Mouse (Mus musculus) c-Kit-positive CD71-positive TER-119-negative erythroid progenitor cells, embryonic 14.5 days (primary cell): Measurements from ENCODE around the gene Gm49353.

Source experiments
- DNase-seq: peaks from one replicate; pipeline ENCODE4 v3.0.0-alpha.2; 2013; ENCODE audit warnings: low read depth

The Gm49353 gene

DNA sequence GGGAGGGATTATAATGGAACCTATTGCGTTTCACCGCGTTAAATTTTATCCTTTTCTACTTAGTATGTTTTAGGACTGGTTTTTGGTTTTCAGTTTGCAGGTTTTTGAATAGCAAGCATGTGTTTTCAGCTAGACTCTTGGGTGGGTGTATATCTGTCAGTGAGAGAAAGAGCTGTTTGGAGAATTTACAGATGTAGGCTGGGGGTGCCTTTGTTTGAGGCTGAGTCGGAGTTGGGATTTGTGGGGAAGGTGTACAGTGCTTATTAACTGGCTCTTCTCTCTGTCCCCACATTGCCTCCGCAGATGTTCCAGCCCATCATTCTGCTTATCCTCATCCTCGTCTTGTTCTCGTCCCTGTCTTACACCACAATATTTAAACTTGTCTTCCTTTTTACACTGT is at the start of gene Gm49353:
Gm49353 (plus strand) TSS at position 313 of the 400 bp plus-strand sequence.
- DNase-seq, result no peak

DNA sequence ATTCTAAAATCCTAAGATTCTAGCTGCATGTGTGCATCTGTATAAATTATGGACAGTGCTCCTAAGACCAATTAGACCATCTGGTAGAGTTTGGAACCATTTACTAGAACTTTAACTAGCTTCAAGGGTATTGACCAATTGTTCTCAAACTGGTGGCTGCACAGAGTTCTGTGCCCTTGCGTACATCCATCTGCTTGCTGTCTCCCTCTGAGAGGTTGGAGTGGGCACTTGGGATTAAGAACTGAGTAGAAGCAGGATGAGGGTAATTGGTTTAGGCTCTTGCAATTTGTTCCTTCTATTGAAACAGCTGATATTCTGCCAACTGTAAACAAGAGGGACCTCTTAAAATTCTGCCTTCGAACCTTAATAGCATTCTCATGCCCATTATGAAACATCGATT is 43.5 kb upstream of the Gm49353 start:
- DNase-seq, result no peak

DNA sequence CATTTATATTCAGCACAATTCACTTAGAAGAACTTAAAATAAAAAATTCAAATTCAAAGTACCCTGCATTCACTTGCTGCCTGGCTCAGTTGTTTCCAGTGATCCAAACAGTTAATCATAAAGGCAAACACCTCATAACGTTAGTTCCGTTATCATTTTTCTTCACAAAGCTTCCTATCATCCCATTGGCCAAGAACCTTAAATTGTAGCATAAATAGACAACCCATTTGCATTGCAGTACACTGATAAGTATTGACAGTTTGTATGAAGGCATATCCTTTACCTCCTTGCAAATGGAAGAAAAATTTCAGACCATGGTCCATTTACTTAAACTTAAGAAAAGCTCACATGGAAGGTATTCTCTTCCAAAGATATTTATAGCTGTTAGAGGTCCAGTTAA is 37.1 kb upstream of the Gm49353 start:
- DNase-seq, result no peak

DNA sequence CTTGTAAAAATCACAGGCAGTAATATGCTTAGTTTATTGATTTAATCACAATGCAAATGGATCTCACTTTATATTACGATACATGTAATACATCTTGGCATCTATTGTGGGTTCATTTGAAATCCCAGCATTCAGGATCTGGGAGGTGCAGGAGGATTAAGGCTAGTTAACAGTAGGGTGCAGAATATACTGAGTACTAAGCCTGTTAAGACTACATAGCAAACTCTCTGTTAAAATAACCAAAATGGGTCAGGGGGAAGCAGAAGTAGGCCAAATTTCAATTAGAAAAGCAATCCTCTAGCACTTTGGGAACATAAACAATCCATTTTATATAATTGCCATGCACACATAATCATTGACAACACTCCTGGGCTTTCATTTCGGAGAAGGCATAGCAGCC is 25.0 kb upstream of the Gm49353 start:
- no peak for DNase-seq

DNA sequence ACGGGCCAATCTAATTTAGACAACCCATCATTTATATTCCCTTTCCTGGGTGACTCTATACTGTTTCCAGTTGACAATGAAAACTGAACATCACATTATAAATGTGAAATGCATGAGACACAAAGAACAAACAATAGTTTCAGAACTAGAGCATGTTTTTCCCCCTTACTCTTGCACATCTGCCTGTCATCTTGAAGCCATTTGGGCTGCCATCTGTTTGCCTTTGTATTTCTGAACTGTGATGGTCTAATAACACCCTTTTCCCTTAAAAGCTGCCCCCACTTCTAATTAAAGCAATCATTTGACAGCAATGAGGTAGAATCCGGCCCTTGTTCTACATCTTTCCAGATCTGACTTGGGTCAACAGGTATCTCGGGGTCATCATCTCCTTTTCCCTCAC is 23.1 kb upstream of the Gm49353 start:
- DNase-seq, result no peak

DNA sequence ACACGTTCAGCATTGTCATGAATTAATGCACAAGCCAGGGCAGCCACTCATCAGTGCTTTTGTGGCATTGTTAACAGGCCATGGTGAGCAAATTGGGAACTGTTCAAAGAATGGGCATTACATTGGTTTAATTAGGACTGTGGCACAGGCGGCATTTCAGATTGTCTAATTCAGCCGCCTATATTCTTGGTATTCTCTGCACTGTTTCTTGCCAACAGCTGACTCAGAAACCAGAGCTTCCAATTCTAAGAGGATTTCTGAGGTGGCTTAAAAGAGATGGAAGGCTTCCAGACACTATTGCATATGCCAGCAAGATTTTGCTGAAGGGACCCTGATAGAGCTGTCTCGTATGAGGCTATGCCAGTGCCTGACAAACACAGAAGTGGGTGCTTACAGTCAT is 21.9 kb upstream of the Gm49353 start:
- no peak for DNase-seq

DNA sequence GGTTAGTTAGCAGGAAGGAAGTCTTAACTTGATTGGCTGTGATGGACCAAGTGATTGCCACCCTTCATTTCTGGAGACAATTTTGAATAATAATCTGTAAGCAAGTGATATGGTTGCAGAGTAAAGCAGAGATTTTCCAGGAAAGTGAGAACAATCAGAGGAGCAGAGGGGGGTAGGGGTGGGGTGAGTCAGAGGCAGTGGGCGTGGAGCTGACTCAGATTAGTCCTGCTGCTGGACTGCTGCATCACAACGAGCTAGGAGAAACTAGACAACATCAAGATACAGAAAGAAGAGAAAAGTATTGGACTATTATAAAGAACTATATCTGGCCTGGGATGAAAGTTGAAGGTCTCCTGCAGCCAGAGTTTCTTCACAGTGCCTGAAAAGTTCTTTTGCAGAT is 20.8 kb upstream of the Gm49353 start:
- DNase-seq, result no peak

DNA sequence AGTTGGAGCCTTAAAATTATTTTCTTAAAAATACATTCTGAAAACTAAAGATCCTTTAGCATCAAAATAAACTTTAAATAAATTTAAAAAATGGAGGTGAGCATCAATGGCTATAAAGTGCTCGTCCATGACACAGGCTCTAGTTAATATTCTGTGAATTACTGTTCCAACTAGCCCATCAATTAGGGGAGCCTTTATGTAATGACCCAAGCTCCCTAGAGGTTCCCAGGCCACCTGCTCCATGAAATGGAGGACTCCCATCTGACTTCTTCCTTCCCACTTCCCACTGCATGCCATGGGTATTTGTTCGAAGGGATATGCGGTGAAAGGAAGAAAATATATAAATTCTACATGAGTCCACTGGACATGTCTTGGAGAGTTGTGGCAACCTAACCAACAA is 18.5 kb upstream of the Gm49353 start:
- no peak for DNase-seq

DNA sequence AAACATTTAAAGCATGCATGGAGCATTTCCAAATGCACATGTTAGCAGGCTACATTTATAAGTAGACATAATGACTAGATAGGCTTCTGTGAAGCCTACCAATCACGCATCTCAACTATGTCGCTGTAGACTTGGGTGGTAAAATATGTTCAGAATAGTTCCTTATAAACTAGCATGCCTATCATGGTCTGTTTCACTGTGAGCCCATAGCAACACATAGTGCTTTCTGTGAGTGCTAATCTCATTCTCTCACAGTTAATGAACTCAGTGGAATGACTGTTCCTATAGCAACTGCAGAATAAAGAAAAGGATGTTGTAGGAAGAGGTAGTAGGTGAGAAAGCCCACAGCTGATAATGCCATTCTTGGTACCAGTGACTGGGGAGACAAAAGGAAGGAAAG is 17.7 kb upstream of the Gm49353 start:
- no peak for DNase-seq

DNA sequence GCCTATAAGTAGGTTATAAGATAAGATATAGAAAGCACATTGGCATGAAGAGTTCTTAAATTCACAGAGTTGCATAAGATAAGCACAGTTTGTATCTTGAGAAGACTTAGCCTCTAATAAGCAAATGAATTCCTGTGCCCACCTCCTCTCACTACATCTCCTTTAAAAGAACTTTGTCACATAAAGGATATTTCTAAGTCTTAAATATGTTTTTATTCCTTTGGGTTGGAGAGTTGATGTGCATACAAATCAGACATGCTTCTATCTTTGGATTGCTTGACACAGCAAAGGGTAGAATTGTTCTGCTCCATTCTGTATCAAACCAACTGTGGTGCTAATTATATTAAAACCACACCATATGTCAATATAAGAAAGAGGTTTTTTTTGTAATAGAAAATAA is 5.0 kb upstream of the Gm49353 start:
- no peak for DNase-seq

DNA sequence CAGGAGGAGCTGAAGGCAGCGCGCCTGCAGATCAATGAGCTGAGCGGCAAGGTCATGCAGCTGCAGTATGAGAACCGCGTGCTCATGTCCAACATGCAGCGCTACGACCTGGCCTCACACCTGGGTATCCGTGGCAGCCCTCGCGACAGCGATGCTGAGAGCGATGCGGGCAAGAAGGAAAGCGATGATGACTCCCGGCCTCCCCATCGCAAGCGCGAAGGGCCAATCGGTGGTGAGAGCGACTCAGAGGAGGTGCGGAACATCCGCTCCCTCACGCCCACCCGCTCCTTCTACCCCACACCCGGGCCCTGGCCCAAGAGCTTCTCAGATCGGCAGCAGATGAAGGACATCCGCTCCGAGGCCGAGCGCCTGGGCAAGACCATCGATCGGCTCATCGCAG is 1.9 kb upstream of the Gm49353 start:
- DNase-seq, result no peak

DNA sequence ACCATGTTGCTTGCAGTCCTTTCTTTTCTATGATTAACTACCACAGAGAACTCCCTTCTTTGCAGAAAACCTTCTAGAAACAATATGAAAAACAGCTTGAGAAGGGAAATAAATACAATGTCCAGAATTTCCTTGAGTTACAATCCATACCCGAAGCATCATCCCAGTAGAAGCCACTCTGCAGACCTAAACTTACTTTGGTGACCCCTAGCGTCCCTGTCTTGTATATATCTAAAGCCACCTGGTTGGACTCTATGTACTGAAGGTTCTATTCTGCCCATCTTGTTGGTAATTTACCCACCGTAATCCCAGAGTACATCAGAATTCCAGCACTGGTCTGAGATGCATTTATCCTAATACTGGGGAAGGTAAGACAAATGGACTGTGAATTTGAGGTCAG is 1.1 kb downstream of the Gm49353 start:
- no peak for DNase-seq

DNA sequence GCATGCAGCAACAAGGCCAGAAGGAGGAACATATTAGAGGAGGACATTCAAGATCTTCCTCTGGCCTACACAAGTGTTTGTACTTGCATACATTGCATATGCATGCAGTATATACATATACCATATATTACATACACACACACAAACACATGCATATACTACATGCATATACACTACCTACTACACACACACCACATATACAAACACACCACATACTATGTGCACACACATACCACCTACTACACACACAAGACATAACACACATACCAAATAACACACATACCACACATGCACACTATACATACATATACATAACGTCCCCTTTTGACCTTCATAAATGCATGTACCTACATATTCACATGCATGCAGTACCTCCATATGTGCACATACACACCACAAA is 1.9 kb downstream of the Gm49353 start:
- no peak for DNase-seq

DNA sequence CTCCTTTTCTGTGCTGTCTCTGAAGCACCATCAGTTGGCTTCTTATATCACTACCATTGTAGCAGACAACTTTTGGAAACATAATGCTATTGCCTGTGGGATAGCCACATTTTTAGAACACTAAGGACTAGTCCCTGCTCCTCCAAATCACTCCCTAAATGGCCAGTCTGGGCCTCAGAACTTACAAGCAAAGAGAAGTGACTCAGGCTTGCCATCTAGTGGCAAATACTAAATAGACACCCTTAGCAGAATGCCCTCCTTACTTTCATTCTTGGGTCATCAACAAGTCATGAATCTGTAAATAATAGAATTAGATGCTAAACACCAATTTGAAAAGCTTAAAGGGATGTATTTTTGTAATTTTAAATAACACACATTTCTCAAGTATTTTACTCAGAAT is 8.0 kb downstream of the Gm49353 start:
- peak; percentile 4 for DNase-seq

DNA sequence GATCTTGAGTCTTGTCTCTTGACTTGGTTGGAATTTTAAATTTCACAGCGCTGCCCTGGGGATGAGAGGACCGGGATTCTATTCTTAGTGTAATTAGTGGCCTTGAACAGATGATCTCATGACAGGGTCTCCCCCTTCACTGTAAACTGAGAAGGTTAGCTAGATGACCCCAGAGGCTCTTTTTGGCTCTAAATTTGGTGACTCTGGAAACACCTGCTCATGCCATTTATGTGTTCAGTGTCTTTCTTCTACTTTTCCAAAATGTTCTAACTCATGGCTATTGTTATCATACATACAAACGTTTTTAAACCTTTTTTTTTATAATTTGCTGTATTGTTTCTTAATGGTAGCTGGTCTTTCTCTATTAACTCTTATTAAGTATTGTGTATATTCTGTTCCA is 10.0 kb downstream of the Gm49353 start:
- no peak for DNase-seq

DNA sequence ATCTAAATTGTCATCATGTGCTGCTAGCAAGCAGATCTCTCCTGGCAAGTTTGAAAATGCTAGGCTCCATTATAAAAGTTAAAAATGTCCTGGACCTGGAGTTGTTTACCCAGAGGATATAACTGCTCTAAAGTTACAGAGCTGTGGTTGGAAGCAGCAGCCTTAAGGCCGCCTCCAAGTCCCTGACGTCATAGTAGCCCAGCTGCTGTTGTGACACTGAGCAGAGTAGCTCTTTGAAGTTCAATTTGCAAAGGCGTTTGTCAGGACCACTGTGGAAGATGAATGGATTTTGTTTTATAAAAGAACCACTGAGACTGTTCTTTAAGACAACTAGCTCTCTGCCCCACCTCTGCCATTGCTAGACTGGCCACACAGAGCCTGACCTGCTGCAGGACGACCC is 12.7 kb downstream of the Gm49353 start, which contains the start of gene 9330159F19Rik:
9330159F19Rik (plus strand) TSS at position 154 of the 400 bp plus-strand sequence.
- DNase-seq, result no peak

DNA sequence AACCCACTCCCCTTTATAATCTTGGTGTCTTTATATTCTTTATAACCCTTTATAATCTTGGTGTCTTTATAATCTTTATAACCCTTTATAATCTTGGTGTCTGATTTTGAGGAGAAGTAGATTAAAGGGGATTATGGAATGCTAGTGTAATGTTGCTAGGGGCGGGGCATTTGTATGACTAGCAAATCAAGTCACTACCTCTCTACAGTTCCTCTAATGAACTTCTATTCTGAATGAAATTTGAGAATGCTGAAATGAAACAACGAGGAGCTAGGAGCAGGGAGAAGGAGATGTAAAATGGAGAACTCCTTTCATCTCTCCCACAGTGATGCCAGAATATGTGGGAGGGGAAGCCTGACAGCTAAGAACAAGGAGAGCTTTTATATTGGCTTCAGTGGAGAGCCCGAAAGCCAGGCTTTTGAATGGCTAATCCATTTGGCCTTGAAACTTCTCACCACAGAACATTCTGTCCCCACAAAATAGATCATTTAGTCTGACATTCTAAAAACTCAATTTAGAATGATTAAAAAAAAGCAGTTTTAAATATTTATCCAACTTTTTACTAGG is 14.9 kb downstream of the Gm49353 start:
- DNase-seq, result no peak

DNA sequence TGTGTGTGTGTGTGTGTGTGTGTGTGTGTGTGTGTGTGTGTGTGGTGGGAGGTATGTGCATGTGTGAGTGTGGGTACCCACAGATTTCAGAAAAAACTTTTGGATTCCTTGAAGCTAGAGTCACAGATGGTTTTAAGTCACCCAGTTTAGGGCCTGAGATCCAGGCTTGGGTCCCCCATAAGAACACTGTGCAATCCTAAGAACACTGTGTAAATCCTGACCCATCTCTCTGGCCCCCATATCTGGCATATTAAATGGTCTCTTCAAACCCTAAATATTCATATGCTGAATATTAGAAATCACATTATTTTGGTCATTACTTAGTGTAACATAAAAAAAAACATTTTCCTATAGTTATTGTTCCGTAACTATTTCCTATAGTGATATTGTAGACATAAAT is 18.2 kb downstream of the Gm49353 start:
- no peak for DNase-seq

DNA sequence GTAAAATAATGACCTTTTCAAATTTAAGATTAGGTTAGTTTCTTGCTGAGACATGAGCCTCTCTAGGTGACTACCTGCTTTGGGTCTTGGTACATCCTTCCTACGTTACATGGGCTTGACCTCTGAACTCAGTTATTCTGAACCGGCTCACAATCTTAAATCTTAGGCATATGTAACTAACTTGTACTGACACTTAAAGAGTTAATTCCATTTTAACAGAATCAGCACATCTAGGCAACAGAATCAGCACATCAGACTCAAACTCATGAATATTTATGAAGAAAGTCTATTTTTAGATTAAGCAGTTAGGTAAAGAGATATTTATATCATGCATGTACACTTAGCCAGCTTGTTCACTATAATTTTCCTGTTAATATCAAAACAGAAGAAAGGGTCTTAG is 18.7 kb downstream of the Gm49353 start:
- no peak for DNase-seq

DNA sequence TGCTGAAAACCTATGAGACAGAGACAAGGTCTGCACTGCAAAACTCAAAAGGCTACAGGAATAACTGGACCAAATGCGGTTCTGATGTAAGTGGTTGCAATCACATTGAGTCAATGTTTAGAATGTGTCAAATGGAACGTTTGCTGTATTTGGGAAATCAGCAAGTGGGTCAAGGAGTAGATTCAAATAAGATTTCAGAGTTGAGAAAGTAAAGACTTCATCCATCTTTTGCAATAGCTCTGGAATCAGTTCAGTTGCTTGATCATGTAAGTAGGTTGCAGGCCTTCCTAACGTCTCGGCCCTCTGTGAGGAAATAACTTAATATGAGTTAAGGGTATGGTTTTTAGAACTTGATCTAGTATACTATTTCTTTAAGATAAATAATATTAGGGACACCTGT is 26.6 kb downstream of the Gm49353 start:
- DNase-seq, result no peak

DNA sequence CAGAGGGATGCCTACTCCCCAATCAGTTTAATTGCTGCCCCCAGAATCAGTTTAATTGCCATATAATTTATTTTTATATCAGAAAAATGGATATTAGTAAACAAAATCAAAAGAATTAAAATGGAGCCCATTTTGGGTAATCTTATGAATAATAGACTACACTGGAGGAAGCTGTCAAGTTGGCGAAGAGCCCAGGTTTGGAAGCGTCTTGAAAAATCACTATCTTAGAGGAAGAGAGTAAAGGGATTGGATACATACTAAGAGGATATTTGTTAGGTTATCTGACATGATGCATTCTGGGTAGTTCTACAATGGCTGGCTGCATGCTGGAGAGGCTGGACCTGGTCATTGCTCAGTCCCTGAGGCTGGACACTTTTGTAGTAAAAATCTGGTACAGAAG is 32.5 kb downstream of the Gm49353 start:
- no peak for DNase-seq
